Mouse (Mus musculus) layer of hippocampus, adult 11-12 months (tissue): ENCODE measurements around the gene Hsd3b5.
"Not testable (repeated sequence)": the region's sequence is repeated elsewhere in the genome, so short reads cannot be mapped to it uniquely, and the experiment has no call there.

Experiments used
- DNase-seq: peaks from one replicate; pipeline ENCODE4 v3.0.0; 2022; ENCODE audit warnings: low spot score

Gene Hsd3b5

GRCm38 (mm10) chr3:98630152-98630551 lies at the start of gene Hsd3b5:
TSS of gene Hsd3b5 (minus strand) at chr3:98630252.
- no peak for DNase-seq

GRCm38 (mm10) chr3:98635145-98635544 lies 5.1 kb upstream of the Hsd3b5 start:
- no peak for DNase-seq

GRCm38 (mm10) chr3:98629633-98630032 lies 419 bp downstream of the Hsd3b5 start:
- no peak for DNase-seq

GRCm38 (mm10) chr3:98616786-98617185 lies 13.3 kb downstream of the Hsd3b5 start:
- not testable (repeated sequence) for DNase-seq

- DNase-seq = not testable (repeated sequence)
Observed at GRCm38 (mm10) chr3:98616244-98616643, 13.8 kb downstream of the Hsd3b5 start.

- not testable (repeated sequence) for DNase-seq
Observed at GRCm38 (mm10) chr3:98614406-98614927, 15.6 kb downstream of the Hsd3b5 start.

- DNase-seq = no peak
Observed at GRCm38 (mm10) chr3:98613963-98614362, 16.1 kb downstream of the Hsd3b5 start.

GRCm38 (mm10) chr3:98613540-98613939 lies 16.5 kb downstream of the Hsd3b5 start:
- not testable (repeated sequence) for DNase-seq

GRCm38 (mm10) chr3:98588707-98589106 lies 41.3 kb downstream of the Hsd3b5 start, which contains the start of gene Gm10681:
TSS of gene Gm10681 (minus strand) at chr3:98588807.
- no peak for DNase-seq

- no peak for DNase-seq
Observed at GRCm38 (mm10) chr3:98587721-98588120, 42.3 kb downstream of the Hsd3b5 start.

- DNase-seq = not testable (repeated sequence)
Observed at GRCm38 (mm10) chr3:98582622-98583021, 47.4 kb downstream of the Hsd3b5 start.

GRCm38 (mm10) chr3:98582202-98582601 lies 47.9 kb downstream of the Hsd3b5 start:
- DNase-seq = not testable (repeated sequence)

GRCm38 (mm10) chr3:98581024-98581423 lies 49.0 kb downstream of the Hsd3b5 start:
- peak; percentile 69 for DNase-seq
